Mouse (Mus musculus) heart, adult 8-10 months (tissue): ENCODE measurements around the gene Gm17677. TPM values are rescaled to one million over a fixed set of nuclear protein-coding genes. Genes with fewer than 3 reads are reported as not detected.

Source experiments
- DNase-seq: peaks from one replicate; pipeline ENCODE4 v3.0.0; 2022; ENCODE audit warnings: low spot score
- total RNA-seq, 4 experiments: library from RNA; stranded (reverse); gene quantifications; 2 replicates each; pipeline ENCODE4 v1.2.4; 2022

Gm17677 gene
- total RNA-seq, result not detected

DNA sequence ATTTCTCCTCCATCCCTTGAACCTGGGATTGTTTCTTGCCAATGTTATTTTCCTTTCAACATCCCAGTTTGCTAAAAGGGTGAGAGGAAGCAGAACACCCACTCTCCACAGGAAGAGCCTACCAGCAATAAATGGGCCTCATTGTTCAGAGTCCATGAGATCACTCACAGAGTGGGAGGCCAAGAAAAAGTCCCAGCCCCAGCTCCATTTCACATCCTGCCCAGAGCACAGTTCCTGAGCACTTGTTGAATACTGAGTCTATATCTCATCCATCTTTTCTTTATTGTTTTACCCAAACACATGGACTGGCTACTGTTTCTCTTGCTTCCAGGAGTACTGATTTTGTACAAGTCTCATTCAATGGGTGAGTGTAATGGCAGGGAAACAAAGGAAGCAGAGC lies at the start of gene Gm17677:
Gene Gm17677, plus strand, starts transcription at position 301 of the 400 bp plus-strand sequence.
- no peak for DNase-seq

DNA sequence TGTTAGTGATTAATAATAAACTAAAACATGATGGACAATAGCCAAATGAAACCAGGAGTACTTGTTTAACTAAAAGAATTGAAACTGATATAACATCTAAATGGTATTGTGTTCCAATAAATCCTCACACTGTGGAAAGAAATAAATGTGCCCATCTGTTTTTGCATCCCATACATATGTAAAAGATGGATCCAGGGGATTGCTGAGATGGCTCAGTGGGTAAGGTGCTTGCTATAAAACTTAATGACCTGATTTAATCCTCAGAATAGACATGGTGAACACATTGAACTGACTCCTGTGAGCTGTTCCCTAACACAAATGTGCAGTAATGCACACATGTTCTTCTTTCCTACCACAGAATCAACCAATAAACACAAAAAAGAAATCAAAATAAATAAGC lies 48.9 kb upstream of the Gm17677 start:
- no peak for DNase-seq

DNA sequence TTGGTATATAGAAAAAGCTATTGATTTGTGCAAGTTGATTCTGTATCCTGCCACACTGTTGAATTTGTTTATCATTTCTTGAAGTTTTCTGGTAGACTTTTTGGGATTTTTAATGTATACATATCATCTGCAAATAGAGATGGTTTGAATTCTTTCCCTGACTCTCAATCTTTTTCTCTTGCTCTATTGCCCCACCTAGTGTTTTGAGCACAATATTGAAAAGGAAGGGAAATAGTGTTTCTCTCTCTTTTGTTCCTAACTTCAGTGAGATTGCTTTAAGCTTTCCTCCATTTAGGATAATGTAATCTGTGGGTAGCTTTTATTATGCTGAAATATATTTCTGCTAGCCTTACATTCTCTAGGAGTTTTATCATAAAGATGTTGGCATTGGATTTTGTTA lies 33.6 kb upstream of the Gm17677 start:
- no peak for DNase-seq

DNA sequence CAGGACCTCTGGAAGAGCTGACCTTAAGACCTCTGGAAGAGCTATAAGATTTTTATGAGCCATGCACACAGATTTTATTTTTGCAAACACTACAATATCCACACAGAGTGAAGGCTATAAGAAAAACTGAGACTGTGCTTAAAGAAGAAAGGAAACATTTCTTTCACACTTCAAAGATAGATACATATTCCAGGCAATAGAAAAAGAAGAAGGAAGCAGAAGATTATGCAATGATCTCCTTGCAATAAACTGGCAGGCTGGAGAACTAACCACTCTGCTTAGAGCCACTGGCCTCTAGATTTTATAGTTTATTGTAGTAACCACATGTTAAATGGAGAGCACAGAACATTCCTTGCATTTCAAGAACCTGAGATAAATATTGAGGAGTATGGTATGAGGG lies 16.0 kb downstream of the Gm17677 start:
- no peak for DNase-seq

DNA sequence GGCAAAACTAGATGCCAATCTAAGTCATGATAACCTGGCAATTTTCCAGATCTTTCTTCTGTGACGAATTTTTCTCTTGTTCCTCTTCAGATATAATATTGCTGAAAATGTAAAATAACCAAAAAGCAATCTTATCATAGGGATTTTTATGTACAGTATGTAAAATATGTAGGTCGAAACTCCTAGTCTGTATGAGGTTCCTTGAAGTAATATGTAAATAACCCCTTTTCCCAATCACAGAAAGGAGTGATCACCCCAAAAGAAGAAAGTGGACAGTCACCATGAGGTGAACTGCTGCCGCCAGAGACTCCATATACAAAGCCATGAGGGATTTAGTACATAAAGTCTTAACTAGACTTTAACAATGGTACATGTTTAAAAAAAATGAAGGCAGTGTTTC lies 37.2 kb downstream of the Gm17677 start, which contains the start of gene Gm17727:
Gene Gm17727, minus strand, starts transcription at position 101 of the 400 bp plus-strand sequence.
- no peak for DNase-seq

DNA sequence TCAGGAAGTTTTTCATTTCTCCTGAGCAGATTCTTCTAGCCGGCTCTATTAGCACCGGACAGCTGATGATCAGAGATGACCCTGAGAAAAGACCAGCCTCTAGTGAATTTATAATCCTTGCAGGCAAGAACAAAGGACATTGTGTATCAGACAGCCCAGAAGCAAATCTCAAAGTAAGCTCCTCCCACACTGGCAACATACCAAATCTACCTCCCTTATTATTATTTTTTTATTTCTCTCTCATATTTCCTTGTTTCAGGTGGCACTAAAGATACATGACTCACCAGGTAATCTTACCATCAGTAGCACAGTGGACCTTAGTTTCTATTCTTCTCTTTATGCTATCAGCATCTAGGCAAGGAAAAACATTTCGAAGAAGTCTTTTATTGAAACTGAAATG lies 49.2 kb downstream of the Gm17677 start, which contains the start of the genes Gm27235 and D730048I06Rik:
Gene Gm27235, minus strand, starts transcription at position 101 of the 400 bp plus-strand sequence.
Gene D730048I06Rik, minus strand, starts transcription at position 112 of the 400 bp plus-strand sequence.
- DNase-seq, result no peak

Other genes starting within 250 kb of the Gm17677 start
- gene Gm1113, start 222.8 kb upstream of the Gm17677 start, total RNA-seq, result not detected
- under 1 TPM in 1 of 4 experiments, not detected in 3; 0.03 TPM for gene Ddx25, start 182.5 kb upstream of the Gm17677 start, total RNA-seq
- gene Pus3, start 182.5 kb upstream of the Gm17677 start, total RNA-seq, result 1 to 10 TPM; 5.1 to 6.3 (median 5.7) TPM
- gene Pate2, start 170.8 kb upstream of the Gm17677 start, total RNA-seq, result not detected
- 1 to 10 TPM; 1.2 to 2.8 (median 2.0) TPM for gene Hyls1, start 170.7 kb upstream of the Gm17677 start, total RNA-seq
- not detected for gene Pate4, start 129.1 kb upstream of the Gm17677 start, total RNA-seq
- not detected for gene Pate3, start 92.8 kb upstream of the Gm17677 start, total RNA-seq
- not detected for gene Pate1, start 53.7 kb upstream of the Gm17677 start, total RNA-seq
- not detected for gene Gm17727, start 37.1 kb downstream of the Gm17677 start, total RNA-seq
- not detected for gene Gm27235, start 49.1 kb downstream of the Gm17677 start, total RNA-seq
- not detected for gene D730048I06Rik, start 49.1 kb downstream of the Gm17677 start, total RNA-seq
- gene 9230110F15Rik, start 103.1 kb downstream of the Gm17677 start, total RNA-seq, result not detected
- not detected for gene 9230113P08Rik, start 167.4 kb downstream of the Gm17677 start, total RNA-seq